Mouse (Mus musculus) testis, postnatal 10 days (tissue): ENCODE measurements at regions not wholly inside any gene's neighbourhood (a gene's known extent, or its start where the extent isn't known, plus 50 kb on each side); places are given as distances from the start of the nearest gene placed in this dataset.

Experiments
- DNase-seq: peaks from one replicate; pipeline ENCODE4 v3.0.0; 2021; ENCODE audit warnings: low spot score

DNA sequence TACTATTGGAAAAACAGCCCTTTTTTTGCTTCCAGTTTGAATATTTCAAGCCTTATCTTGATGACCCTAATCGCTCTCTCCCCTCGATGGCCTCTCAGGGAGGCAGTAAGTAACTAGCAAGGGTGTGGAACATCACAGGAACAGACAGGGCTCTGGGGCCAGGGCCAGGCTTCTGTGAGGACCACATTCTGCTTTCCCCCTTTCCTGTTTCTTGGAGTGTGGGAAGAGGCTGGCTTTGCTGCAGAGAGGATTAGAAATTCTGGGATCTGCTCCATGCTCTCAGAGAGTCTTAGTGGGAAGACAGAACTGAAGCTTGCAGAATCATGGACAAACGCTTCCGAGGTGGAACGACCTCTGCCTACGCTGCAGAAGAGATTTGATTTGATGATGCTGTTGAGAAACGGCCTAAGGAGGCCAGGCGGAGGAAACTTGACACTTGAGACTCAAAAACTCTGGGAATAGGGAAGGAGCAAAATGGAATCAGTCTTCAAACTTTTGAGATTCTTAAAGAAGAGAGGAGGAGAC, 316.3 kb upstream of the Clint1 start:
- no peak for DNase-seq

DNA sequence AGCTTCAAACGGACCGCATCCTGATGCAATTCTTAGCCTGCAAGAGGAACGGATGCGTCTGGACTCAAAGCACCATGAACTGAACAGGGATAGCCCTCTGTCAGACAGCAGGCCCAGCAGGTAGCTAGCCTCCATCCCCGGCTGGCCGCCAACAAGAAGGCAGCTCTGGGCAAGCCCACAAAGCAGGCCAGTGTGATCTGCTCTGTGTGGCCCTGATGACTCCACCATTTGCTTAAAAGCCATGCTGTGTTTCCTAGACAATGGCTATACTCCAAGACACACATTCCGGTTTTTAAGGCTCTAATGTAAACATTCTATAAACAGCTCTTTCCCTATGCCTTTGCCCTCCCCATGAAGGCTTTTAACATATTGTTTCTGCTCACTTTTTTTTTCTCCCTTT, 313.8 kb upstream of the Clint1 start:
- DNase-seq = no peak

DNA sequence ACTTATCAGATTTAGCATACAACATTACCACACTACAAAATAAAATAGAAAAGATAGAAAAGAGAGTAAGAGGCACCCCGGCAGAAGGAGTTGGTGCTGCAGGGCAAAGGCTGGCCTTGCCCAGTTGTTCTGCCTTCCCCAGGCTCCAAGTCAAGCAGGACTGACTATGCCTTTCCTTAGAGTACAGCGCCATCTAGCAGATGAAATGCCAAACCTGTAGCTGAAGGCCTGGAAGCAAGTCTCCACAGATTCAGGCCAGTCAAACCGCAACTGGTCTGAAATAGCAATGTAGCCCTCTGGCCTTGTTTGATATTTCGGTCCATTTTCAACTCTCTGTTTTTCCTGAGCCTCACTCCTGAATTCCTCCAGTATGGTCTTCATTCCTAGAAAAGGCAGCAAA, 312.4 kb upstream of the Clint1 start:
- DNase-seq = peak; percentile 84

DNA sequence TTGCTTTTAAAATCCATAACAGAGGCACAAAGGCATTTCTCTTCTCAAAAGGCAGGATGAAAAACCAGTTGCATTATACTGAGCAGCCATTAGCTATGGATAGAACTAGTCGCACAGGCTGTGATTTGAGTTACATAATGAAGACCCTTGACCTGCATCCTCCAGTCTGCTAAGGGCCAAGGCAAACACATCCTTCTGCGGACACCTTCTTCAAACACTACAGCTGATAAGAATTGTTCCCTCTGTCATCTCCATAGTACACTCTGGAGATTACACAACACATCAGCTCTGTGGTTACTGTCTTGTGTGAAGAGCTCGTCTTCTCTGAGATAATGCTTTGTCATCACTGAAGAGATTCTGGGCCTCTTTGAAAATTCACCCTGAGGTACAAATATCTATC, 307.3 kb upstream of the Clint1 start:
- no peak for DNase-seq

DNA sequence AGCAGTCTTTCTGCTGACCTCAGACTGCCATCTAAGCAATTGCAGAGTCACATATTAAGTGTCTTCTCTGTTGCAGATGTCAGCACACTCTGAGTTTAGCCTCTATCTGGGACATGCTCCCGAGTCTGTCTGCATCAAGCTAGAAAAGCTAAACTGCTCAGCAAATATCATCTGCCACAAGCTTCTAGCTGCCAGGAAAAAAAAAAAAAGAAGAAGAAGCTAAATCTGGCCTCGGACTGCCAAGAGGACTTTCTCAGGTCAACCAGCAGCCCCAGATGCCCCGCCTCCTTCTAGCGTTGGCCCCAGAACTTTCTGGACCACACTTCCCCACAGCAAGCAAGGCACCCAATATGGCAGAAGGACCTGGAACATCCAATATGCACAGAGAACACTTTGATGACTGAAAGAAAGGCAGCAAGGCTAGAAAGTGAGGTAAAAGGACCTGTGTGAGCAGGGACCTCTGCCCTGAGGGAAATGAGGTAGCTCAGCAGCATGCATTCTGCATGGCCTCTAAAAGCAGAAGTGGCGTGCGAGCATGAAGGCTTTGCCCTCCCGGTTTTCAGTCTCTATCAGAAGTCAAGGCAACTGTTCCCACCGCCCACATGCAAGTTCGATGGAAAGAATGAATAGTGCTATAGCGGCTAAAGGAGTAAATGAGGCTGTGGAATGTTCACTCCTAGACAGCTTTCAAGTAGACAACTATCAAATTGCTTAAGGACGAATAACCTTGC, 305.8 kb upstream of the Clint1 start:
- no peak for DNase-seq

DNA sequence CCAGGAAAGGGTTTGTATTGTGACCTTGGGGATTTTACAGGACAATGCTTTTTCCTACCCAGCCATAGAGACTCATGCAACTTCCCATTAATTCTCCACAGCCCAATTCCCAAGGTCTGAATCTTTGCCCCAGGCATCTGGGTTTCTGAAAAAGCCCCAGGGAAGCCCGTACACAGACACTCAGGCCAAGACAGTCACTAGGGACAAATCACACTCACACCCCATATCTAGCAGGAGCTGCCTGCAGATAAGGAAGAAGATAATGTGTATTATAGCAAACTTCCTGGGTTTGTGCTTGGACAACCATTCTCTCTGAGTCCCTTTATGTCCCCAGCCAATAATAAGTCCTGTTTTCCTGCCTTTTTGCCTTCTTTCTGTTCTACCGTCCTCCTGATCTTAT, 305.0 kb upstream of the Clint1 start:
- DNase-seq = no peak

DNA sequence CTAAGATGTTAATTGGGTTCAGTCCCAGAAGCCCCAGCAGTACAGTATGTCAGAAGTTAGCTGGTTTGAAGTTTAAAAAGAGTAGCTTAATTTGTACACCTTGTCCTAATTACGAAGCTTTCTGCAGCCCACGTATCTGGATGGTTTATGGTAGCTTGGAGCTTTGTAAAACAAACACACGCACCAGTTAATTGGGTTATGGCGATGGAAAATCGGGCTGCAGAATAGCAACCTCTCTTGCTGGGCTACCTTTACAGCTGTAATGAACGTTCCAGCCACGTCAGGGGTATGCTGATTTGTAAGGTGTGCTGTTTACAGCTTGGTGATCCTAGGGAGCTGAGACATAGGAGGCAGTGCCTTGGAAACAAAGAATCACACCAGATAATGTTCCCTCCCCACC, 301.5 kb upstream of the Clint1 start:
- DNase-seq = no peak

DNA sequence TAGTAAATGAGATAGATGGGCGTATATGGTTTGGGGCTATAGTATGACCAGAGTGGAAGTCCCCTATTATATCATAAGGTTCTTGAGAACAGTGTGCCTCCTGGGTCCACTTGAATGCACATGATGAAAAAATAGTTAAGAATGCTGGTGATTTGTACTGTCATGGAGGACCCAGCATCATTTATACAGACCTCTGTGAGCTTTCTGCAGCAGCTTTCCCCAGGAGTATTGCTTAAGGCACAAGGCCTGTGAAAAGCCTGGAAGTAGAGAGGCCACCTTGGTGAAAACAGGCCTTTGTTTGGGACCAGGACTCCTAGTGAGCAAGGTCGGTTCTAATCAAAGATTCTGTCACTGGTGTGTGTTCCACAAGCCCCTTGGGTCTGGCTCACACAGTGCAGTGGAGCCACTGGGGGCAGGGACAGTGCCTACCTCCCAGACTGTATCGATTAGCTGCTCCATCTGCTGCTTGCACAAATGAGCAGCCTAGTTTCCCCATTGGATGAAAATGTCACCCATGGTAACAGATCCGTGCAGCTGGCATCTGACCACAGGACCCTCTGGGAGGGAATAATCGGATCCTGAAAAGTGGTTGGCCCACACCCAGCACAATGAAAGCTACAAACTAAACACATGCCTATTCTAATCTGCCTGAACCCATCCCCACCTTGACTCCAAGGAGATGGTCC, 274.2 kb upstream of the Clint1 start:
- no peak for DNase-seq

DNA sequence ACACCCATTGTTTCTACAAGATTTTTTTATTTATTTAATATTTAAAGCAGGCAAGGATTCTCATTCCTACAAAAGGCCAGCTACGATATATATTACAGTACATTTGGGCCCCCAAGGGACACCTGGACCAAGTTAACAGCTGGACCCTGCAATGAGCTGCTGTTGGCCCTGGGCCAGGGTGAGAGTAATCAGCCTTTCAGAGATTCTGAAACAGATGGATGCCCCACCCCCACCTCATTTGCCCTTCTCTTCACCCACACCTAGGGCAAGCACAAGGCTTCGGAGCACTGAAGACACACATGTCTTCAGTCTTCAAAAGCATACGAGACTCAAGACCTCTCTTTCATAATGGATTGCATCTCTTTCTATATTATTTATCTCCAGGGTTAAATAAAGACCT, 259.5 kb upstream of the Clint1 start:
- DNase-seq = peak; percentile 49

DNA sequence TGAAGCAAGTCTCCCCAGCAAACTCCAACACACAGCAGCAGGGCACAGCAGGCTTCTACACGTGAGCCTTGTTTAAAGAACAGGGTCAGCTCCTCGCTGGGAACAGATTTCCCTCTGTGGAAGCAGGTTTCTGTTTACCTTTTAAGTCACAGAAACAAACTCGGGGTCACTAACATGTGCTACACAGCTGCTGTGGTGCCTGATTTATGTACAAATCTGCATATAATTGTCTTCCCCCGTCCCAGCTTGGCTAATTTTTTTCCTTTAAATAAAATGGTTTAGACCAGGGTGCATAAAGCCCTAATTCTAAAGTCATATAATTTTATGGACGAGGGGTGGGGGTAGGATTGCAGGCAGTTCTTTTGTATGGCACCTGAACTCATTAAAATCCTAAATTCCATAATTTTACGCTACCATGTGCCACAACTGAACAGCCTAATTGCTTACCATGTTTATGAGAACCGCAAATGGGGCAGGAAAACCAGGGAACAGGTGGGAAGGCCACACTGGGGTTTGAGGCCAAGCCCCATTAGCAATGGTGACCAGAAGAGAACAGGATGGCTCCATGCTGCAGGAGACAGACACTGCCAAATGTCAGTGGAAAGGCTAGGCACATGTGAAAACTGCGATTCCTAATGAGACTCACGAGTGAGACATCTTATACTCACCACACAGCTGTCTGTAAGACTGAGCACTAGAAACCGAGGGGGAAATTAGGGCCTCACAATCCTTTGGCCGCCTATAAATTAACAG, 258.8 kb upstream of the Clint1 start:
- DNase-seq = no peak

DNA sequence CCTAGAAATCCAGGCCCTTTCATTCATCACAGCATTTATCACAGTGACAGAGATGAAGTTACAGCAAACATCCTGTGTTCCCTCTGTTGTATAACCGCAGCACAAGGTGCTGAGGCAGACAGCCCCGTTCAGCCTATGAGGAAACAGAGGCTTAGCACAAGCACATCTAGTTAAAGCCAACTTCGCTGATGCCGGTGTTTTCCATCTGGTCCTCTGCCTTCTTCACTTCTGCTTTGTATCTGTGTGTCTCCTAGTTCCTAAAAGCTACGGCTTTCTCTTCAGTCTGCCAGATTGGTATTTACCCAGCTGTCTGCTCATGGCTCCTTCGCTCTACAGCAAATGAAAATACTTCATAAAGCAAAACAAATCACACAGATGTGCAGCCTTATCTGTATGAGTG, 256.5 kb upstream of the Clint1 start:
- DNase-seq = no peak

DNA sequence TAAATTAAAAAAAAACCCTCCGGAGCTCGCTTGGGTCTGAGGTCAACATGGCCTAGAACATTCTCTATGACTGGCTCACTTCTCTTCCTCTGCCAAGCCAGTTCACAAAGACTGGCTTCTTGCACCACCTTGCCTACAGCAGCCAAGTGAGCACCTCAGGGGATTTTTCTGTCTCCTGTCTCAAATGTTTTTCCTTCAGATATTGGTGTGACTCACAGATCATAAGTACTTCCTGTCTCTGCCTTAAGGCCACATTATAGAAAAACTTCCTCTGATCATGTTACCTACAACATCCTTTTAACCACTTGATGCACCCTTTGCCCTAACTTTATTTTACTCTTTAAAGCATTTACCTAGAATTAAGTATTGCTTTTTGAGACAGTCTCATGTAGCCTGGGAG, 230.0 kb upstream of the Clint1 start:
- DNase-seq = no peak

DNA sequence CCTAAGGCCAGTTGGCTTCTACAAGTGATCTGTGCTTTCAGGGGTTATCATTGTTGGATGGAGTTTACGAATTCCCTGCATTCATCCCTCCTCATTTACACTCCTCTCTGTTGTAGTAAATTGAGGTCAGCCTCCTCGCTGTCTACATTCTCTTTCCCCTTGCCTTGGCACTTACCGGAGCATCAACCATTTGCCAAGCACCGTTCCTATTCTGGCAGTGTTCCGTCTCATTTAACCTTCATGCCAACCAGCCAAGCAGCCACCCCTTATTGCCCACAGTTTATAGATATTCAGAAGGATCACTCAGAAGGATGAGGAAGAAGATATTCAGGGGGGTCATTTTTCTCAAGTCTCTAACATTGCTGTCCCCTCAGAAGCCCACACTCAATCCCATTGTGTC, 229.2 kb upstream of the Clint1 start:
- no peak for DNase-seq

DNA sequence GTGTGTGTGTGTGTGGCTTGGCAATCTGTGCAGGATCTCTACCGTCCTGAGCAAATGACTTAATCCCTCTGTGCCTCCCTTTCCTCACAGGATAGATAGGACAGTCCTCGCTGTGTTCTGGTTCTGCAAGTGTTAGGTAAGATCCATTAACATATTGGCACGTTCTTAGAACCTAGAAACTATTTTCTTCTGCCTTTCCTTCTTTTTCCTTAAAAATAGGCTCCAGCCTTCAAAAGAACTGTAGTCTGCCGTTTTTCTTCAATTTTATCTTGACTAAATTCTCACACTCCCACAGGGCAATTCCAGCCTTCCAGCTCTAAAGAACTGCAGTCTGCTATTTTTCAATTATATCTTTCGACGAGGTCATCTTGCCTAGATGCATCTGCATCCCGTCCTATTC, 227.6 kb upstream of the Clint1 start:
- no peak for DNase-seq

DNA sequence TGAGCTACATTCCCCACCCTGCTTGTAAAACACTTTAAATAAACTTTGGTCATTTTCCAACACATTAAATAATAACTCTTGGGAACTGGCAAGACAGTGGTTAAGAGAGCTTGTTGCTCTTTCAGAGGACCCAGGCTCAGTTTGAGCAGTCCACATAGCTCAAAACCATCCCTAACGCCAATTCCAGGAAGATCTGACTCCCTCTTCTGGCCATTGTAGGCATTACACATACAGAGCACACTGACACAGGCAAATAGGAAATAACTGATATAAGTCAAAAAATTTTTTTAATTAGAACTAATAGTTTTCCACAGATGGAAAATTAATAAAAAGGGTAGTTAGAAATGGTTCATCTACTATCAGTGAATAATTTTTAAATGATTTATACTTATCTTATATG, 222.6 kb upstream of the Clint1 start:
- no peak for DNase-seq

DNA sequence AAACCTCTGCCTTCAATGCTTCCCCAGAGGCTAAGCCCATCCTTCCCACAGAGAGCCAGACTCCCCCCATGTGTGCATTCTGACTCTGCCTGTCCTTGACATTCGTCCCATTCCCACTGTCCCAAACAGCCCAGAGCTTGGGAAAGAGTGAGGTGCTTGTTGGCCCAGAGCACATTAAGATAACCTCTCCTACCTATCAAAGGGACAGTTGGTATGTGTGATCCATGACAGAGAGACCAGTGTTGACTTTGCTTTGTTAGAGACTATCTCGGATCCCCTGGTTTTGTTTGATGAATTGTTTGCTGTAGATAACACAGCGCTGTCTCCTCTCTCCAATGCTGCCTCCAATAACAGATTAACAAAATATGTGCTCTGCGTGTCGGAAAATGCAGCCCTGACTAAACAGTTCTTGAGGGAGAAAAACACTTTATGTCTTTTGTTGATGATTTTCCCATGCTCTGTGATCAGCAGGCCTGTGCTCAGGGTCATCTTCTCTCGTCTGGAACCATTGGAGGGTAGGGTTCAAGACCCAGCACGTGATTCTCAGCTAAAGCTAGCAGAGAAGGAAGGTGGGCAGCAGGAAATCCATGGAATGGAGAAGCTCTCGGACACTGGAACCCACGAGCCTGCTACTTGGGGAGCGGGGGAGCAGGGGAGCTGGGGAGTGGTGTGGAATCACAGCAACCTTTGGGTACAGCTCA, 217.2 kb upstream of the Clint1 start:
- DNase-seq = no peak

DNA sequence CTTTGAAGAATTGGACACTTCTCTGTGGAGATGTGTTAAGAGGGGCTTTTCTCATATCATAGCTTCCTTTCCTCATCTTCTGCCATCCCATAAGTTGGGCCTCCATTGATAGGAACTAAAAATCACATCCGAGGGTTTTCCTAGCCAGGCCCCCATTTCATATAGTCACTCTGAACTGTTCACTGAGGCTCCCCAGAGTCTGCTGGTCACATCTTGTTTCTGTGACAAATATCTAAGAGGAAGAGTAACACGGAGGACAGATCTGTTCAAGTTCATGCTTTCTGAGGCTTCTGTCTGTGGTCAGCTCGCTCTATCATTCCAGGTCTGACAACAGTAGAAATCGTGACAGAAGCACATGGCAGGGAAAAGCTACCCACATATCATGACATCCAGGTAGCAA, 216.0 kb upstream of the Clint1 start:
- no peak for DNase-seq

DNA sequence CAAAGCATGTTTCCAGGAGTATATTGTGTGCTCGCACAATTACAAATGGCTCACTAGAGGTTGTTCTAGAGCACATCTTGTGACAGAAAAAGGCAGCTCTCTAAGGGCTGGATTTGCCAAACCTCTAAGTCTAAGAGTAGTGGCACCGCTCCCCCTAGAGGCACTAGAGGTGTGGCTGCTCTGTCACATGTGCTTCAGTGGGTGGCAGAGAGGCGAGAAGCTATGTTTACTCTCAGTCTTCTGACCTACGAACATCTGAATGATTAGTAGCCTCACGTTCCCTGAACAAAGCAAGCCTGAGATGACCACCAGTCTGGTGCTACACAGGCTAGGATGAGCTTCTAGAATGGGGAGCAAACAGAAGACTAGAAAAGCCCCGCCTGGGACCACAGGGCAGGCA, 212.6 kb upstream of the Clint1 start:
- DNase-seq = no peak

DNA sequence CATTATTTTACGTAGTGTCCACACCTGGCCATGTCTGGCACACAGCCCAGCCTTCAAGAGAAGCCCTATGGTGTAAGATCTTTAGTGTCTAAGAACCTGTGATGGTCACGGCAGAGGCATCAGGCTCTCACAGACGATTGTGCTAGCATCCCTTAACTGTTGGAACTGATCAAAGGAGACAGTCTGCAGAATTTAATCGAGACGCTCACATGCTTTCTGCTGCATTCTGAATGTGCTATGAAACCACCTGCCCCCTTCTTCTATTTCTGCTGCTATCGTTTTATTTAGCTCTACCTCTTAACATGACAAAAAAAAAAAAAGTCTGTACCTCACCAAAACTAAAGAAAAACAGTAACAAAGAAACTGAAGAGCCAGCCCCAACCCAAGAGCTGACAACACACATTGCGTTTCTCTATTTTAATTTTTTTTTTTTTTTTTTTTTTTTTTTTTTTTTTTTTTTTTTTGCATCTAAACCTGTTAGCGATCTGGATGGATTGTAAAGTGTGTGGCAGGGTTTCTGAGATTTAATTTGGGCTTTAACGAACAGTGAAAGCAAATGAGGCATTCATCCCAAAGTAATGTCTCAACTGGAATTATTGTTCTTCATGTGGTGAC, 209.6 kb upstream of the Clint1 start:
- DNase-seq = no peak

DNA sequence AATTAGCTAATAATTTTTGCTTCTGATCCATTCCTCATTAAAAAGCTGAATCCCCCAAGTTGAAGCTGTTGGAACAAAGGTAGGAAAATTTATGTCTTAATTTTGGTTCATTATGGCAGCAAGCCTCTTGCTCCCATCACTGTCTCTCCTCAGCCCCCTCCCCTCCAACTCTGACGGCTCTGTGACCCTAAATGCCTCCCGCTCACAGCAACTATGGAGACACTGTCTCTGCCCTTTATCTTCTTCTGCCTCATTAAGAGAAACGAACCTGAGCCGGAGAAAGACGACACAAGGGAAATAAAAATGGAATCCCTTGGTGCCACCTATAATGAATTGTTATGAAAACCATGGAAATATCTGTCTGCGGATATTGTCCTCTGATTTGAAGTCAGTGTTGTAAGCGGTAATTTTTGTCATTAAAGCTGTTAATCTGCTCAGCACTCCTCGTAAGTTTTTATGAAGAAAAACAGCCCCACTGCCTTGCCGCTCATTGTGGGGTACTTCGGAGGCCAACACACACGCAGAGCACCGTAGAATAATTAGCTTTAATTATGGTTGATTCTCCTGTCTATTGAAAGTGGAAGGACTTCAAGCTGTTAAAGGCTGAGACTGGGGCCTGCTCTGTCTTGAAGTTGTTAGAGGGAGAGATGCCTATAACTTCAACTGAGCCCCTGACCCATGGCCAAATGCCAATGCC, 208.1 kb upstream of the Clint1 start:
- DNase-seq = no peak

DNA sequence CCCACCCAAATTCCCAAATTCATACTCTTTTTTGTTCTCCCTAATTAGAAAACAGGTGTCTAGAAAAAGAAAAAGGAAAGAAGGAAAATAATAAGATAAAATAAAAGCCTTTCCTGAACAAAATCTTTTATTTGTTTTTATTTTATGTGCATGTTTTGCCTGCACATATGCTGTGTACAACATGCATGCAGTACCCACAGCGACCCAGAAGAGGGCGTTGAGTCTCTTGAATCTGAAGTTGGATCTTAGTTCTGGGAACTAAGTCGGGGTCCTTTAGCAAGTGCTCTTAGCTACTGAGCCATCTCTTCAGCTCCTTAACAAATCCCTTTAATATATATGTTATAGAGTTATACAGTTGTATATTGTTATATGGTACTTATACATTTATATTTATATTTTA, 206.0 kb upstream of the Clint1 start:
- no peak for DNase-seq
